Mouse (Mus musculus) neural tube, embryonic 11.5 days (tissue): ENCODE measurements around the gene Sprn. TPM values are rescaled to one million over a fixed set of nuclear protein-coding genes. Genes with fewer than 3 reads are reported as not detected.

Source experiments
- polyA plus RNA-seq: library from polyadenylated mRNA; unstranded; fragments of >200 nt; fragmentation: Nextera tagmentation; extraction: Ambion mirVana; gene quantifications from 2 replicates; pipeline ENCODE4 v1.2.1, GENCODE M21; 2014

The Sprn gene
- polyA plus RNA-seq, 1 experiment from 2014 or later: 1.2 TPM

Other genes starting within 250 kb of the Sprn start
- not detected in 2 replicates for gene Utf1, start 211.1 kb downstream of the Sprn start, polyA plus RNA-seq
- 0.51 TPM in 1 of 2 replicates, not detected in the other for gene 6430531B16Rik, start 176.1 kb downstream of the Sprn start, polyA plus RNA-seq
- 2.0 and 3.0 TPM in 2 replicates for gene Adam8, start 162.3 kb downstream of the Sprn start, polyA plus RNA-seq
- 39.6 and 47.7 TPM in 2 replicates for gene Zfp511, start 118.5 kb downstream of the Sprn start, polyA plus RNA-seq
- gene Tubgcp2, start 118.2 kb downstream of the Sprn start, polyA plus RNA-seq: 73.9 and 83.4 TPM in 2 replicates
- 93.7 and 103 TPM in 2 replicates for gene Msx3, start 105.8 kb downstream of the Sprn start, polyA plus RNA-seq
- gene Caly, start 72.3 kb downstream of the Sprn start, polyA plus RNA-seq: 9.4 and 11.4 TPM in 2 replicates
- gene Prap1, start 61.5 kb downstream of the Sprn start, polyA plus RNA-seq: not detected in 2 replicates
- gene Fuom, start 52.4 kb downstream of the Sprn start, polyA plus RNA-seq: 12.8 and 13.1 TPM in 2 replicates
- gene Paox, start 39.1 kb downstream of the Sprn start, polyA plus RNA-seq: 15.6 and 16.1 TPM in 2 replicates
- gene Echs1, start 38.4 kb downstream of the Sprn start, polyA plus RNA-seq: 160 and 162 TPM in 2 replicates
- 19.5 and 21.7 TPM in 2 replicates for gene Mtg1, start 17.3 kb downstream of the Sprn start, polyA plus RNA-seq
- gene Olfr522, start 9.9 kb upstream of the Sprn start, polyA plus RNA-seq: not detected in 2 replicates
- gene Olfr523, start 18.3 kb upstream of the Sprn start, polyA plus RNA-seq: not detected in 2 replicates
- gene Olfr524, start 51.1 kb upstream of the Sprn start, polyA plus RNA-seq: not detected in 2 replicates
- not detected in 2 replicates for gene Cd163l1, start 63.4 kb upstream of the Sprn start, polyA plus RNA-seq
- gene 5830411N06Rik, start 92.4 kb upstream of the Sprn start, polyA plus RNA-seq: not detected in 2 replicates
- gene Olfr525, start 166.0 kb upstream of the Sprn start, polyA plus RNA-seq: not detected in 2 replicates
- gene Olfr527, start 179.1 kb upstream of the Sprn start, polyA plus RNA-seq: not detected in 2 replicates
- not detected in 2 replicates for gene Olfr60, start 206.8 kb upstream of the Sprn start, polyA plus RNA-seq
- not detected in 2 replicates for gene Olfr530, start 221.5 kb upstream of the Sprn start, polyA plus RNA-seq
- not detected in 2 replicates for gene Olfr531, start 248.0 kb upstream of the Sprn start, polyA plus RNA-seq